Mouse (Mus musculus) heart, postnatal 0 days (tissue): Measurements from ENCODE around the gene Rbms3.

Source experiments
- CTCF ChIP-seq: IDR thresholded peaks from 2 replicates; pipeline ENCODE4 v1.5.1; 2016; ENCODE audit warnings: antibody characterized with exemption, control low read depth, low read depth
- EP300 ChIP-seq: IDR thresholded peaks from 2 replicates; pipeline ENCODE4 v1.6.1; 2016; ENCODE audit warnings: antibody characterized with exemption, low read depth

DNA sequence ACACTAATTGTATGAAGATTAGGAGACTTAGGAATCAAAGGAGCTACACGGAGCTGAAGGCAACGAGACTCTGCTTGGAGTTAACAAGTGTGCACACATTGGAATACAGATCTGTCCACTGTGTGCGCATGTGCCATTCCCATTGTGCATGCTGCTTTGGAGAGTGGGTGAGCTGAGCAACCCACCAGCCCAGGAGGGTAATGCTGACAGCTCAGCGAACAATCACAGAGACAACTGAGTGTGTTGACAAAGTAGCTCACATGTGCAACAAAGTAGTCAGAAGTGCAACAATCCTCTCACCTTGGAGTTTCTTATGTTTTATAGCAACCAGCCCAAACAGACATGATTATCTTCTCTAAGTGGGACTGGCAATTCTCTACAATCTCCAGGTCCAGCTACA, 955.5 kb downstream of the Rbms3 start:
- TF ChIP-seq CTCF: no peak
- TF ChIP-seq EP300: no peak
